Mouse (Mus musculus) heart, embryonic 14.5 days (tissue): Measurements from ENCODE around the gene Gm17949. TPM values are rescaled to one million over a fixed set of nuclear protein-coding genes. Genes with fewer than 3 reads are reported as not detected.

Experiments used
- ATAC-seq: fragments of 200-750 bp; cut with Nextera tagmentation; 2 replicates; pipeline ENCODE4 v1.8.0; 2017; ENCODE audit warnings: low read depth, moderate TSS enrichment; ENCODE audit not compliant: insufficient number of reproducible peaks, insufficient read depth, low FRiP score
- H3K27ac ChIP-seq, 2 experiments: fragments of 200-500 bp in 1 of 2; fragments of 300-500 bp in 1 of 2; sonication (generic) in 1 of 2; replicated peaks in 1 of 2; 2 replicates each; pipeline ENCODE4 v1.5.1; 2012 to 2014; ENCODE audit warnings: low read depth in 2 of 2, low read length in 2 of 2, control low read depth in 1 of 2, mild to moderate bottlenecking in 1 of 2, mixed read lengths in 1 of 2; ENCODE audit not compliant: control insufficient read depth in 1 of 2, insufficient read depth in 1 of 2
- H3K27me3 ChIP-seq: fragments of 300-500 bp; sonication (generic); 2 replicates; pipeline ENCODE4 v1.6.1; 2014; ENCODE audit warnings: mild to moderate bottlenecking, low read length, control low read depth; ENCODE audit not compliant: control insufficient read depth, insufficient read depth
- H3K36me3 ChIP-seq: fragments of 300-500 bp; sonication (generic); 2 replicates; pipeline ENCODE4 v1.6.1; 2014; ENCODE audit warnings: mild to moderate bottlenecking, control low read depth, low read length, mixed read lengths; ENCODE audit not compliant: control insufficient read depth, insufficient read depth
- H3K4me1 ChIP-seq, 2 experiments: fragments of 200-500 bp in 1 of 2; fragments of 300-500 bp in 1 of 2; sonication (generic) in 1 of 2; 2 replicates each; pipeline ENCODE4 v1.6.1; 2012 to 2014; ENCODE audit warnings: low read length in 2 of 2, control low read depth in 1 of 2, mixed read lengths in 1 of 2; ENCODE audit not compliant: control insufficient read depth in 2 of 2, insufficient read depth in 2 of 2
- H3K4me2 ChIP-seq: fragments of 300-500 bp; sonication (generic); 2 replicates; pipeline ENCODE4 v1.6.1; 2014; ENCODE audit warnings: mild to moderate bottlenecking, low read length
- H3K4me3 ChIP-seq, 2 experiments: fragments of 200-500 bp in 1 of 2; fragments of 300-500 bp in 1 of 2; sonication (generic) in 1 of 2; 2 replicates each; pipeline ENCODE4 v1.5.1; 2012 to 2014; ENCODE audit warnings: low read length in 2 of 2, mild to moderate bottlenecking in 2 of 2, control low read depth in 1 of 2, low read depth in 1 of 2, moderate library complexity in 1 of 2; ENCODE audit not compliant: control insufficient read depth in 1 of 2, insufficient read depth in 1 of 2
- H3K9ac ChIP-seq: fragments of 300-500 bp; sonication (generic); 2 replicates; pipeline ENCODE4 v1.6.1; 2014; ENCODE audit warnings: mild to moderate bottlenecking, low read length
- H3K9me3 ChIP-seq: fragments of 300-500 bp; sonication (generic); 2 replicates; pipeline ENCODE4 v1.6.1; 2016; ENCODE audit warnings: low read length, control low read depth; ENCODE audit not compliant: control insufficient read depth
- WGBS: fragments of 180-500 bp; shearing (Covaris S2); extraction: QIAGEN DNeasy Blood & Tissue Kit; methylation state at CpG from one replicate; pipeline ENCODE4 v1.1.7; 2014; 5-methylcytosine and 5-hydroxymethylcytosine counted together
- polyA plus RNA-seq: library from polyadenylated mRNA; unstranded; fragments of >200 nt; fragmentation: Nextera tagmentation; extraction: Ambion mirVana; gene quantifications from 2 replicates; pipeline ENCODE4 v1.2.1, GENCODE M21; 2014

Gm17949 gene
- polyA plus RNA-seq, 1 experiment from 2014 or later, result 0.34 TPM

DNA sequence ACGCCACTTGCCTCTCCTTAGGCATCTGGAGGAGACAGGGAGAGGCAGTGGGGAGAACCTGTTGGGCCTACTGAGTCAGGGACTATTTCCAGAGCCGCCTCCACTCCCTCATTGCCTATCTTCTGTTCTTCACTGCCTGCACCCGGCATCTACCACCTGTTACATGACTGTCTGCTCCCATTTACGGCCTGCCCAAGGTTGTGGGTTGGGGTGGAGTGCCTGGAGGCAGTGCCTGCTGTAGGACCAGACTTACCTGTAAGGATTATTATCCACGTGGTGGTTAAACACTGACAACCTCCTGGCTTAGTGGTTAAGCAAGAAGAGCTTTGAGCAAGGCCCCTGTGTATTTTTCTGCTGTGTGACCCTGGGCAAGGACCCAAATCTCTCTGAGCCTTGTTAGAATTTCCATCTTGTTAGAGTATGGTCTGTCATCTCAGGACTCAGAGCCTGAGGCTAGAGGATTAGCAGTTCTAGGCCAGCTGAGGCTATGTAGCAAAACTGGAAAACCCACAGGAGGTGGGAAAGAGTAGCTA is 36.5 kb upstream of the Gm17949 start:
- no peaks in the 10 kb centered on the region for H3K4me1 ChIP-seq
- no peak overlapping the region for H3K4me2 ChIP-seq
- no peak overlapping the region for H3K27ac ChIP-seq
- H3K9ac ChIP-seq, result no peak overlapping the region
- no peak for ATAC-seq
- H3K36me3 ChIP-seq, result no peaks in the 10 kb centered on the region
- no peaks in the 10 kb centered on the region for H3K9me3 ChIP-seq
- no peak overlapping the region for H3K4me3 ChIP-seq
- WGBS, result 72% methylated on average over 5 of the region's 5 CpGs
- H3K27me3 ChIP-seq, result 0 out of 2 replicates have a peak, but pooled peaks cover under 1% of the 10 kb centered on the region

DNA sequence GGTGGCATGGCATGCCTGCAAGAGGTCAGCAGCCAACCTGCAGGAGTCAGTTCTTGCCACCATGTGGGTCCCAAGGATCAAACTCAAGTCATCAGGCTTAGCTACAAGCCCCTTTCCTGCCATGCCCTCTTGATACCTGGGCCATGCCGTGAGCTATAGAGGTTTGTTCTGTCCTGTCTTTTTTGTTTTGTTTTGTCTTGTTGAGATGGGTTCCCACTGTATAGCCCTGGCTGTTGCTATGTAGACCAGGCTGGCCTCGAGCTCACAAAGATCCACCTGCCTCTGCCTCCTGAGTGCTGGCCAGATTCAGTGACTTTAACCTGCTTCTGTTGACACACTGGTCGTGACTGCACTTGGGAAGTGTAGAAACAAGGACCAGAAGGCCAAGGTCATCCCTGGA is 35.9 kb upstream of the Gm17949 start:
- H3K27me3 ChIP-seq, result no peaks in the 10 kb centered on the region
- H3K4me1 ChIP-seq, result no peaks in the 10 kb centered on the region
- H3K36me3 ChIP-seq, result no peaks in the 10 kb centered on the region
- ATAC-seq, result no peak
- H3K9me3 ChIP-seq, result no peaks in the 10 kb centered on the region
- no peak overlapping the region for H3K4me2 ChIP-seq
- H3K9ac ChIP-seq, result no peak overlapping the region
- no peak overlapping the region for H3K4me3 ChIP-seq
- H3K27ac ChIP-seq, result no peak overlapping the region
- WGBS, result 81% methylated on average over 3 of the region's 3 CpGs

- no peak overlapping the region for H3K27ac ChIP-seq
- no peaks in the 10 kb centered on the region for H3K9me3 ChIP-seq
- no peak overlapping the region for H3K4me2 ChIP-seq
- H3K4me1 ChIP-seq, result no peaks in the 10 kb centered on the region
- no peak overlapping the region for H3K9ac ChIP-seq
- ATAC-seq, result no peak
- no peaks in the 10 kb centered on the region for H3K27me3 ChIP-seq
- H3K4me3 ChIP-seq, result no peak overlapping the region
- no peaks in the 10 kb centered on the region for H3K36me3 ChIP-seq
- WGBS, result 61% methylated on average over 8 of the region's 8 CpGs
These were observed 34.5 kb upstream of the Gm17949 start for GRCm38 (mm10) chr17:56976531-56977390.

DNA sequence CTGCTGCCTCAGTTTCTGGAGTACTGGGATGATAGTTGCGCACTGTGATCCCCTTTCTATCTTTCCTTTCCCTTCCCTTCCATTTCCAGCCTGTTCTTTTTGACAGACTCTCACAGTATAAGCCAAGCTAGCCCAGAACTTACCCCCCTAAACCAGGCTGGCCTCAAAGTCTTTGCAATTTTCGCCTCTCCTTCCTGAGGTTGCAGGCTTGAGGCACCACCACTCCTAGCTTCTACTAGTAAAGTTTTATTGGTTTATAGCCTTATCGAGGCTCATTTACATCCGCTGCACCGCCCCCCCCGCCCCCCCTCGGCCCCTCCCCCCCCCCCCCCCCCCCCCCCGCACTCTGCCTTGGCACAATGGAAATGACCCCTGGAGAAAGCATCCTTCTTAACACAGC is 31.7 kb upstream of the Gm17949 start:
- no peak overlapping the region for H3K4me3 ChIP-seq
- H3K4me1 ChIP-seq, result no peaks in the 10 kb centered on the region
- no peaks in the 10 kb centered on the region for H3K27me3 ChIP-seq
- WGBS, result 61% methylated on average over 4 of the region's 8 CpGs
- ATAC-seq, result no peak
- H3K9me3 ChIP-seq, result no peaks in the 10 kb centered on the region
- H3K9ac ChIP-seq, result no peak overlapping the region
- H3K27ac ChIP-seq, result no peak overlapping the region
- no peaks in the 10 kb centered on the region for H3K36me3 ChIP-seq
- H3K4me2 ChIP-seq, result no peak overlapping the region

DNA sequence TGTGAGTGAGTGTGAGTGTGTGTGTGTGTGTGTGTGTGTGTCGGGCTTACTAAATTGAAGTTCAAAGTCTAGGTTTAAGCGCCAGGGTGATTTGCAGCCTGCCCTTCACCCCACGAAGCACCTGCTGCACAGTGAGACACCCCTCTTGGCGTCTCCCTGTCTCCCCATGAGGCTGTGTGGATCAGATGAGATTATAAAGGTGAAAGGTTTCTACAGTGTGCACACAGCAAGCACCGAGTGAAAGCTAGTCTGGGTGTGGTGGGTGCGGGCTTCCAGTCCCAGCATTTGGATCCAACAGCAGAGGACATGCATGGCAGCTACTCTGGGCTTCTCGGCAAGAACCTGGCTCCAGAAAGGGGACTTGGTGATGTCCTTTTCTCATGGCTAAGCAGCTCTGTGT is 30.2 kb upstream of the Gm17949 start:
- Histone ChIP-seq H3K4me2 (no peak overlapping the region), H3K4me1 (no peaks in the 10 kb centered on the region), H3K9me3 (no peaks in the 10 kb centered on the region), H3K27ac (no peak overlapping the region), H3K27me3 (no peaks in the 10 kb centered on the region), H3K36me3 (no peaks in the 10 kb centered on the region), H3K4me3 (no peak overlapping the region), H3K9ac (no peak overlapping the region)
- WGBS, result 69% methylated on average over 7 of the region's 7 CpGs
- no peak for ATAC-seq

- Histone ChIP-seq H3K27ac (no peak within 1 kb of the TSS), H3K4me3 (no peak within 1 kb of the TSS), H3K27me3 (no peaks in the 10 kb centered on the region), H3K4me2 (no peak within 1 kb of the TSS), H3K4me1 (no peaks in the 10 kb centered on the region), H3K9ac (no peak within 1 kb of the TSS), H3K9me3 (no peaks in the 10 kb centered on the region), H3K36me3 (no peaks in the 10 kb centered on the region)
- WGBS, result 55% methylated on average over 5 of the region's 5 CpGs
- no peak for ATAC-seq
These were observed 29.3 kb upstream of the Gm17949 start, which contains the start of gene Acer1 for GRCm38 (mm10) chr17:56982013-56982412. Acer1 (minus strand) TSS chr17:56982126.

- H3K36me3 ChIP-seq, result no peaks in the 10 kb centered on the region
- ATAC-seq, result no peak
- H3K4me2 ChIP-seq, result no peak overlapping the region
- H3K27me3 ChIP-seq, result no peaks in the 10 kb centered on the region
- 77% methylated on average over 9 of the region's 9 CpGs for WGBS
- no peaks in the 10 kb centered on the region for H3K4me1 ChIP-seq
- H3K27ac ChIP-seq, result no peak overlapping the region
- H3K4me3 ChIP-seq, result no peak overlapping the region
- H3K9me3 ChIP-seq, result no peaks in the 10 kb centered on the region
- H3K9ac ChIP-seq, result no peak overlapping the region
These were observed 26.4 kb upstream of the Gm17949 start for GRCm38 (mm10) chr17:56984886-56985285.
